Mouse (Mus musculus) adrenal gland, adult (tissue): ENCODE measurements at regions not wholly inside any gene's neighbourhood (a gene's known extent, or its start where the extent isn't known, plus 50 kb on each side); places are given as distances from the start of the nearest gene placed in this dataset.

ENCODE experiments used
- DNase-seq, 2 experiments: peaks; one replicate each; pipeline ENCODE4 v3.0.0; 2022 to 2023; ENCODE audit warnings: low spot score in 1 of 2; ENCODE audit not compliant: inconsistent age in 2 of 2

DNA sequence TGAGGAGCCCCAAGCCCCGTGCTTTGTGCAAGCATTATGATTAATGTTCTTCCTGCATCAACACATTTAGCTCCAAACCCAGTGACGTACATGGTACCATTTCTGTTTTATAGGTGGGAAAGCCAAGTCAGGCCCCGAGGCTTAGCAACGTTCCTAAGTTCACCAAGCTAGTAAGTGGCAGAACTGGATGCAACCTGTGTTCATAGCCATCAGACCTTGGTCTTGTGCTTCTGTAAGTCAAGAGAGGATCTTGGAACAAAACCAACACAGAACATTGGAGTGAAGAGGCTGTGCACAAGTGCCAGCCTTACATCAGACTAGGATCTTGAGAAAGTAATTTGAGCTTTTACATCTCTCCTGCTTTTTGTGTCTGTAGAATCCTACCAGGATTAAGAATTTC, 71.3 kb downstream of the Cdc7 start:
- DNase-seq, result no peak

DNA sequence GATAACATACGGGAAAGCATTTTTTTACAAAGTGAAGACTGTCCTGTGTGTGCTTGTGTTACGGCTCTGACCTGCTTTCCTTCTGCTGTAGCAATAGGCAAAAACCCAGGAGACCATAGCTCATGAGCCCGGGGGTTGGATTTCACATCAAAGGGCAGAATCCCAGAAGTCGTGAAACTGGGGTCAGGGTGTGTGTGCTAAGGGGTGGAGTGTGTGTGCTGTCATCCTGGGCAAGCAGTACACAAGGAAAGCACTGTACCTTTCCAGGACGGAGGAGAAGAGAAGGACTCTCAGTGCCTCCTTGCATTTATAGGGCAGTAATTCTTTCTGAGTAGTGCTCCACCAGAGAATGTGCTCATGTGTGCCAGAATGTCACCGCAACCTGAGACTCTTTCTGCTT, 71.7 kb downstream of the Cdc7 start:
- DNase-seq, result no peak

DNA sequence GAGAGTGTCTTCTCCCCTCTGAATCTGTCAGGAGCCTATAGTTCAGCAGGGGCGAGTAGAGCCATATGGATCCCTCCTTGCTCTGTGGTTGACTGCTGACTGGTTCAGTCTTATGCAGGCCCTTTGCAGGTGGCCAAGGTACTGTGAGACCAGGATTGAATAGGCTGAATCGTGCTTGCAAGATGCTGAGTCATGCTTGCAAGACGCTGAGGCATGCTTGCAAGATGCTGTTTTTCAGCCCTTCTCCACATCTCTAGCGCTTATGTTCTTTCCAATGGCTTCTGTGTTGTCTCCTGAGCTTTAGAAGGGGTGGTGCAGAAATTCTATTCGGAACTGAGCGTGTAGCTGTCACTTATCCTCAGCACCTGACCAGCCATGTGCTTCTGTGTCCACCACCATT, 72.4 kb downstream of the Cdc7 start:
- DNase-seq, result no peak

DNA sequence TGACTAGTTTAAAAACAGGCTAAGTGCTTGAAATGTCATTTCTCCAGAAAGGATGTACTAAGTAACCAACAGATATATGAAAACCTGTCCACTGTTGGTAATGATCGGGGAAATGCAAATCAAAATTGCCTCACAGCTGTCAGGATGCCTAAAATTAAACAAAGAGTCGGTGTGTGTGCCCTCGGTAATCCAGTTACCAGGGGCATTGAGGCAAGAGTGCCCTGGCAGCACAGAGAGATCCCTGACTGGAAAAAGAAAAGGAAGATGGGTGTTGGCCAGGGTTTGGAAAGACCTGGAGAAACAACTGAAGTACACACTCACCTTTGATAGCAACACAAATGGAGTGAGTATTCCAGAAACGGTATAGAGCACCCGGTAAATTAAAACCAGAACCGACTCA, 73.0 kb downstream of the Cdc7 start:
- no peak for DNase-seq

DNA sequence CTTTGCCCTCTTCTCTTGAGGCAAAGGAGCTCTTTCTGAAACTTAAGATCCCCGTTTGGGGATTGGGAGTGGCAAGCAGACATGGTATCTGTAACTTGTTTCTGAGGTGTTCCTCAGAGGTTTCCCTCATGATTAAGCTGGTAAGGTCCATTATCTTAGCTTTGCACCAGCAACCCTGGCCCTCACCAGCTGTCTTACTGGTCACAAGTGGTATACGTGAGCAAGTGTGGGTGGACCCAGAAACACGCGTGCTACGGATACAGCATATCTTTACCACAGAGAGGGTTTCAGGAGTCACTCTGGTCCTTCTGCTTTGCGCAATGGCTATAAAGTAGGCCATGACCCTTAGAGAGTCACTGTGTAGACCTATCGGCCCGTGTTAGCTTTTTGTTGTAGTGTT, 75.2 kb downstream of the Cdc7 start:
- no peak for DNase-seq

DNA sequence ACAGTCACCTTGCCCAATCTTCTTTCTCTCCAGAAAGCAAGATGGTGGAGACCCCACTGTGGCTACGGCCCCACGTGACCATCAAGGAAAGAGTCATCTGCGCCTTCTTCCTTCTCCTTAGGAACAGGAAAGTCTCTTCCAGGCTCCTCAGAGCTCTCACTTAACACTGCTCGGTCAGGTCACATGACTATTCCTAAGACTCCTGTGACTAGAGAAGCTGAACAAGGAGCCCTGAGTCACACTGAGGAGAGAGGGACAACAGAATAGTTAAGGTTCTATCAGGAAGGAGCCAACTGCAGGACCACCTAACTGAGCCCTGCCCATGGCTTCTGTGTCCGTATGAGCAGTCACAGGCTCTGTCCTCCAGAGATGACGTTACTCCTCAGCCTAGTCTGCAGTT, 75.8 kb downstream of the Cdc7 start:
- no peak for DNase-seq

DNA sequence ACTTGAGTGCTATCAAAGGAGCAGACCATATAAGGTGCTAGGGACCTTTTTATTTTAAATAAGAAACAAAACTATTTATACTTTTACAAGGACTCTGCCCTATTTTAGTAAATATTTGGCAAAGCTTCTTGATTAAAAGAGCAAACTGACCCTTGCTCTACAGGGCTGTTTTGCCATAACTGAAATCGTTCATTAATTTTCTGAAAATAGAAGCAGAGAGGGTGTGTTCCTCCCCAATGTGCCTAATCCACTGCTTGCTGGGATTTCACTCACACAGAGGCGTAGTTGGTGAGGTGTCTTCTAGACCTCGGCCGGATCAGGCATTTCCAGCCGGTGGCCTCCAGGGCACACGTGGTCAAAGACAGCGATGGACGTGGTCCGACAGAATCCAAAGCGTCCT, 76.4 kb downstream of the Cdc7 start:
- DNase-seq, result no peak

DNA sequence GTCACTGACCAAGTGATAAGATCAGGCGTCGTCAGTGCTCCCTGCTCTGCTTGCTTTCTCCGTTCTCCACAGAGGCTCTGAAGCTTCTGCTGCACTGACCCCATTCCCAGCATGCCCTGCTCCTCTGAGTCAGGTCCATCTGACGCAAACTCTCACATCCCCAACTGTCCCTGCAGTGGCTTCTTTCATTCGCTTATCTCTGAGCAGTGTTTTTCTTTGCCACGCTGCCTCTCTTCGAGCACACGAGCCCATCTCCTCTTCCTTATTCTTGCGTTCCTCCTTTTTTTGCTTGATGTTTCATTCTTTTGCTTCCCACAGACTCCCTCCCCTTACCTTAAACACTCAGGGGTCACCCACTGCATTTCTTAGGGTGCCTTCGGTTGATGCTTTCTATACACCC, 81.0 kb downstream of the Cdc7 start:
- no peak for DNase-seq

DNA sequence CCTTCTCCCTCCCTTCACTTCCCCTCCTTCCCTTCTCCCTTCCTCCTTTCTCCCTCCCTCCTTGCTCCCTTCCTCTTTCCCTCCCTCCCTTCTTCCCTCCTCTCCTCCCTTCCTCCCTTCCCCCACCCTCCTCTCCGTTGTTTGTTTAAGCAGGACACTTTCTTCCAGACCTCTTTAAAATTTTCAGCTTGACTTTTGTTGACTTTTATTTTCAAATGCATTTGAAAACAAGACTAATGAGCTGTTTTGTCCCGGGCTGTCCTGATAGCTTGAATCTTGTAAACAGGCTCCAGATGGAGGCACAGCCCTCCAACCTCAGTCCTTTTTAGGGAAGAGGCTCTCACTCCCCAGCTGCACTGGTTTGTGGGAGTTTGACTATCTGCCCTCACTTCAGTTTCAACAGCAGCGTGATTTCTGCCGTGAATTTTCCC, 82.4 kb downstream of the Cdc7 start:
- no peak for DNase-seq

DNA sequence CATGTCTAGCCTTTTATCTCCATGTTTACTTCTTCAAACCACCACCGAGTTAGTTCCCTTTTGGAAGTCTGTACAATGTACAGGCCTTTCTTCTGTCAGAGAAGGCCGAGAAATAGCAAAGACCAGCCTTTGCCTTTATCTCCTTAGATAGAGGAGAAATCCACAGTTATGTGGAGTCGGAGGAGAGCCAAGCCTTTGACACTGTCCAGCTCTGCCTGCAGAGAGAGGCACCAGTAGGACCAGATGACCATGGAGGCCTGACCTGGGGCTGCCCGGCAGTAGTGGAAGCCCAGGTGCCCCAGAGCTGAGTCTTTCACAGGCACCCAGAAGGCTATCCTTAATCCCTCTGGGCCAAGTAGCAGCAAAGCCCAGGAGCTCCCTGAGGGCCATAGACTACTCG, 84.5 kb downstream of the Cdc7 start:
- no peak for DNase-seq

DNA sequence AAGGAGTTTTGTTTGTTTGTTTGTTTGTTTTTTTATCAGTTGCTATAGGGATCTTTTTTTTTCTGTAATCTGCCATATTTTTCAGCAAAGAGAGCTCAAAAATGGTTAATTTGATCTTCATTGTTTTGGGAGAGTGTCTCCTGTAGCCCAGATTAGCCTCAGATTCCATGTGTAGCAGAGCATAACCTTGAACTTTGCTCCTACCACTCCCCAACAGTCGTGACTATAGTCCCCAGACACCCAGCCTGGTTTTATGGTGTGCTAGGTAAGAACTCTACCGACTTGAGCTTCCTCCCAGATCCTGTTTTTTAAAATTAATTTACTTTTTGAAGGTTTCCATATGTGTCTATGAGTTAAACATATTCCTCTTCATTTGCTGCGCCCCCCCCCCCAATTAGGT, 86.0 kb downstream of the Cdc7 start:
- DNase-seq, result no peak

DNA sequence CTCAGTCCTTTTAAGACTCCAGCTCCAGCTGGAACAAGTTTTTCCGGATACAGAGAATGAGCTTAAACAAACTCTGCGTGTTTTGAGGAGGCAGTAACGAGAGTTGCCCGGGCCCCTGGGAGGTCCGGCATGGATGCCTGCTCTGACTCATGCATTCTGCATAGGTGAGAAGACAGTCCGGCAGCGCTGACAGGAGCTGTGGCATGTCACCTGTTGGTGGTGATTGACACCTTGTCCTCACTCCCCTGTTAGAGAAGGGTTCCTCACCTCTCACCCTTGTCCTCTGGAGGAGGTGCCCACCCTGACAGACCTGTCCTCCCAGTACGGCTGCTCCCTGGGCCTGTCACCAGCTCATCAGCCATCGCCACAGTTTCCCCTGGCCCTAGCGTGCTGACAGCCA, 87.7 kb downstream of the Cdc7 start:
- DNase-seq, result no peak

DNA sequence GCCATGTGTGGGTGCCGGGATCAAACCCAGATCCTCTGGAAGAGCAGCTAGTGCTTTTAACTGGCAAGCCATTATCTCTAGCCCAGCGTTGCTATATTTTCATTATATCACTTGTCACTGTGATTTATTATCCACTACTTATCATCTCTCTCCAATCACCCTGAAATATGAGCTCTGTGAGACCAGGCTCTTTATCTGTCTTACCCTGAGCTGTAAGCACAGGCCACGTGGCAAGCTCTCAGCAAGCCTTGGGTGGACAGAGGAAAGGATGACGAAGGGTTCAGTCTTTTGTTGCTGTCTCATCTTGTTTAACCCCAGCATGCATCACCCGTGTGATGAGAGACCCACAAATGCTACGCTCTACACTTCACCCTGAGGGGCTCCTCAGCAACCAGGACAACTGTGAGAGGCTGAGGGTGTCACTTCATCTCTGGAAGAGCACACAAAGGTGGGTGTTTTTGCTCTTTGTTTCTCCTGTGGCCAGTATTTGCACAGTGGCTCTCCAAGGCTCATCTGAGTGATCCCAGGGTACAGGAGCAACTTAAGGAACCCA, 90.9 kb downstream of the Cdc7 start:
- peak; percentile 47 to 68 for DNase-seq

DNA sequence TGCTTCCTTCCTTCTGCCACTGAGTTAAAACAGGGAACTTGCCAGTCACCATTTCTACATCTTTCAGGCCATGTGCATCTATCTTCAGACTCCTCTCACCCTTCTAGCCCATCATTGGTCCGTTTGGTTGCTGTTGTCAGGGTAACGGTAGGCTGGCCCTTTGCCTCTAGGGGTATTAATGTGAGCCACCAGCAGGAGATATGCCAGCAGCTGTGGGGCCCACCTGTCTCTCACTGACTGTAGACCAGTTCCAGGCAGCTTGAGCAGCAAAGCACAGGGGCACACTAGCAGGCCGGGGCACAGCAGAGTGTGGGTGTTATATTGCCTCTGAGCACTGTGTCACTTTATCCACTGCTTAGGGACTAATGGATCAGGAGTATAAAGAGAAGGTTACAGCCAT, 91.3 kb downstream of the Cdc7 start:
- peak; percentile 40 to 74 for DNase-seq
